Mouse (Mus musculus) cerebellum, adult 9-11 months (tissue): ENCODE results near the gene Gm28048.

Experiments used
- DNase-seq: peaks from one replicate; pipeline ENCODE4 v3.0.0; 2022

The Gm28048 gene

GRCm38 (mm10) chr11:22792149-22792548 is 189.7 kb downstream of the Gm28048 start:
- DNase-seq, result no peak

- no peak for DNase-seq
Measured at GRCm38 (mm10) chr11:22791726-22792125, 190.2 kb downstream of the Gm28048 start.

GRCm38 (mm10) chr11:22787833-22788232 is 194.1 kb downstream of the Gm28048 start:
- no peak for DNase-seq
